Mouse (Mus musculus): Measurements from ENCODE around the gene Gfod2. TPM values are rescaled to one million over a fixed set of nuclear protein-coding genes. Genes with fewer than 3 reads are reported as not detected.

The Gfod2 gene
- 16.0 and 16.2 TPM in 2 replicates for polyA plus RNA-seq (2015; fragmentation: Nextera tagmentation; extraction: Ambion mirVana)

DNA sequence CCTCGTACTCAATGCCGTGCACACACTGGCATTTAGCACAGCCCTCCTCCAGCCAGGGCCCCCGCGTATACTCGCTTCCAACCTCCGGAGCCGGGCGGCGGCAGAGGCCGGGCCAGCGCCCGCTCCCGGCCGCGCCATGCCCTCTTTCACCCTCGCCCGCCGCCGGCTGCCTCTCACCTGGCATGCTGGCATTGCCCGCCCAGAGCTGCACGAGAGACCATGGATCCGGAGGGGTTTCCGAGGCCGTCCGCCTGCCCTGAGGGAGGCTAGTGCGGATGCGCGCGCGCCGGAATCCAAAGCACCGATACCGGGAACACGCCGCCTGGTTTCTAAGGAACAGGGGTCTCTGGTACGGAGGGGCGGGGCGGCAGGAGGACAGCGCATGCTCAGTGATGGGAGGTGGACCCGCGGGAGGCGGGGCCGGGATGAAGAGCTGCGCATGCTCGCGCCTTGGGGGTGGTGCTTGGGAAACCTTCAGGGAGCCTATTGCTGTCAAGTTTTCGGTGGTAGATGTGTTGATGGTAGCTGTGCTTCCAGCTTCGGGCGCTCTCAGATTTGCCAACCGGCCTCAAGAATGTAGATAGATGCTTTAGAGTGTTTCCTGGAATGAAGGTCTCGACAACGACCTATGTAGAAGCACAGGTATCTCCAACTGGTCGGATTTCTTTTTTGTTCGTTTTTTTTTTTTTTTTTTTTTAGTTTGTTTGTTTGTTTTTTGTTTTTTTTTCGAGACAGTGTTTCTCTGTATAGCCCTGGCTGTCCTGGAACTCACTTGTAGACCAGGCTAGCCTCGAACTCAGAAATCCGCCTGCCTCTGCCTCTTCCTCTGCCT lies at the start of gene Gfod2:
TSS of gene Gfod2 (minus strand) at position 388 of the 832 bp plus-strand sequence.
- Histone ChIP-seq H3K4me2 (peak within 1 kb of the TSS; percentile 88), H3K9me3 (no peaks in the 10 kb centered on the region), H3K9ac (peak within 1 kb of the TSS; percentile 87), H3K4me3 (replicated peaks) (peak within 1 kb of the TSS; percentile 90), H3K36me3 (no peaks in the 10 kb centered on the region), H3K4me1 (peaks cover 20% of the 10 kb centered on the region; the same call in 1 of the 2 replicates), H3K27ac (peak within 1 kb of the TSS; percentile 76; the same call in 1 of the 2 replicates), H3K27me3 (replicated peaks) (no peaks in the 10 kb centered on the region)
- peak; percentile 96 for ATAC-seq (ENCODE audit: insufficient read depth, low FRiP score, low read depth)
- 3% methylated on average over 57 of the region's 57 CpGs for WGBS

DNA sequence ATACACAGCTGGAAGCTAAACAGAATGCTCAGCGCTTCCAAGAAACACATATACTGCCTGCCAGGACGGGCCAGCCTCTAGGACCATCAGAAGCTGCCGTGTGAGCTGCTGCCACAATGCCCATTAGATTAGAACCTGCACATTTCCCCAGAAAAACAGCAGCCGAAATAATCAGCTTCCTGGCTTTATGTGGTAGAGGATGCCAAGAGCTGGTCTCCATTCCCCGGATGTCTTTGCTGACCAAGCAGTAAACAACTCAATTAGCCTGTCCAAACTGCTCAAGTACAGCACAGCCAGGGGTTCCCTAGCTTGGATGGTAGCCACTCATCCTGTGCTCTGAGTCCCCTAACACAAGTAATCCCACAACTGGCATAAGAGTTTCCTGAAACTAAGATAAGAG lies 49.3 kb upstream of the Gfod2 start:
- ATAC-seq (ENCODE audit: insufficient read depth, low FRiP score, low read depth): no peak
- Histone ChIP-seq H3K27ac (no peak overlapping the region), H3K9me3 (no peaks in the 10 kb centered on the region), H3K9ac (no peak overlapping the region), H3K36me3 (0 out of 2 replicates have a peak, but pooled peaks cover 3% of the 10 kb centered on the region), H3K27me3 (replicated peaks) (no peaks in the 10 kb centered on the region), H3K4me1 (0 out of 2 replicates have a peak, but pooled peaks cover 2% of the 10 kb centered on the region), H3K4me3 (replicated peaks) (no peak overlapping the region), H3K4me2 (no peak overlapping the region)
- 77% methylated on average over 5 of the region's 5 CpGs for WGBS

DNA sequence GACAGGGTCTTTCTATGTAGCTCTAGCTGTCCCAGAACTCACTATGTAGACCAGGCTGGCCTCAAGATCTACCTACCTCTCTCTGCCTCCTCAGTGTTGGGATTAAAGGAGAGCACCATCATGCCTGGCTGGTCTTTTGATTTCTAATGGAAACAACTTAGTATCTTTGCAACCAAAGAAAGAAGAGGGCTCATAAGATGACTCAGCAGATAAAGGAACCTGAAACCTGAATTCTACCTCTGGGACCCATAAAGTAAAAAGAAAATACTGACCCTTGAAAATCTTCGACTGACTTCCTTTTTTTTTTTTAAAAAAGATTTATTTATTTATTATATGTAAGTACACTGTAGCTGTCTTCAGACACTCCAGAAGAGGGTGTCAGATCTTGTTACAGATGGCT lies 47.5 kb upstream of the Gfod2 start:
- Histone ChIP-seq H3K4me2 (no peak overlapping the region), H3K27me3 (replicated peaks) (no peaks in the 10 kb centered on the region), H3K27ac (peak overlapping the region; percentile 65; the same call in 1 of the 2 replicates), H3K9ac (no peak overlapping the region), H3K4me1 (0 out of 2 replicates have a peak, but pooled peaks cover 2% of the 10 kb centered on the region), H3K36me3 (0 out of 2 replicates have a peak, but pooled peaks cover 3% of the 10 kb centered on the region), H3K9me3 (no peaks in the 10 kb centered on the region), H3K4me3 (replicated peaks) (no peak overlapping the region)
- ATAC-seq (ENCODE audit: insufficient read depth, low FRiP score, low read depth): no peak
- 71% methylated on average over 1 of the region's 1 CpGs for WGBS

DNA sequence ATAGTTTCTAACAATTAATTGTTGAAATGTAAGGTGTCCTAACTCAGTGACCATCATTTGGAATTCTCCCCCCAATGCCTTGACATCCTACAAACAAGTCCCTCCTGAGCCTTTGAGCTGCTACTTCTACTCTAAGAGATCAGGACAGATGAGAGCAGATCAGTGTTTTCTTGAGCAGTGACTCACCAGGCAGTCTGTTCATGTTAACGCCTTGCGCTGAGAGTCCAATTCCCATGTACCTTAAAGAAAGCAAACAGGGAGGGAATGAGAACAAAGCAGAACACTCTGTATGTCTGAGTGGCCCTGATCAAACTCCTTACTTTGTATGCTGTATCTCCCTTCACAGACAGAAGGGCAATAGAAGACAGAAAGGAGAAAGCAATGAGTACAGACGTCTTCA lies 46.9 kb upstream of the Gfod2 start:
- Histone ChIP-seq H3K27ac (peak overlapping the region; percentile 65), H3K4me1 (no peaks in the 10 kb centered on the region), H3K4me3 (replicated peaks) (no peak overlapping the region), H3K9me3 (no peaks in the 10 kb centered on the region), H3K36me3 (0 out of 2 replicates have a peak, but pooled peaks cover 3% of the 10 kb centered on the region), H3K9ac (no peak overlapping the region), H3K4me2 (no peak overlapping the region), H3K27me3 (replicated peaks) (no peaks in the 10 kb centered on the region)
- ATAC-seq (ENCODE audit: insufficient read depth, low FRiP score, low read depth): no peak
- WGBS: 72% methylated on average over 3 of the region's 3 CpGs

DNA sequence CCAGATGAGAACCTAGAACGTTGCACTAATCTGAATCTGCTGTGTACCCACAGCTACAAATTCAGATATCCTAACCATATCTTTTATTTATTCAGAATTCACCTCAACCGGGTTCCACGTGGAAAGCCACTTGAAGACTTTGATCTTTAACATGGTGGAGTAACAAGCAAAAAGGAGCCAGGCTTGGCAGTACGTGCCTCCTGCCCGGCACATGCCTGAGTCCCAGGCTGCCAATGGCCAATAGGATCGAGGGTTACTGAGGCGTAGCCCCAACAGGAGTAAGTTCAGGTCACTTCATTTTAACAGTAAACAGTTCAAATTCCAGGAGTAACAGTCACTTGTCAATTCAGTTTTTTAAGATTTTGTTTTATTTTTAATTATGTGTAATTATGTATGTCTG lies 46.3 kb upstream of the Gfod2 start:
- WGBS: 85% methylated on average over 7 of the region's 7 CpGs
- peak overlapping the region; percentile 65; the same call in 1 of the 2 replicates for H3K27ac ChIP-seq
- no peaks in the 10 kb centered on the region for H3K4me1 ChIP-seq
- no peak overlapping the region for H3K4me3 ChIP-seq (replicated peaks)
- H3K4me2 ChIP-seq: no peak overlapping the region
- H3K36me3 ChIP-seq: 0 out of 2 replicates have a peak, but pooled peaks cover 3% of the 10 kb centered on the region
- H3K9ac ChIP-seq: no peak overlapping the region
- ATAC-seq (ENCODE audit: insufficient read depth, low FRiP score, low read depth): no peak
- no peaks in the 10 kb centered on the region for H3K27me3 ChIP-seq (replicated peaks)
- H3K9me3 ChIP-seq: no peaks in the 10 kb centered on the region

DNA sequence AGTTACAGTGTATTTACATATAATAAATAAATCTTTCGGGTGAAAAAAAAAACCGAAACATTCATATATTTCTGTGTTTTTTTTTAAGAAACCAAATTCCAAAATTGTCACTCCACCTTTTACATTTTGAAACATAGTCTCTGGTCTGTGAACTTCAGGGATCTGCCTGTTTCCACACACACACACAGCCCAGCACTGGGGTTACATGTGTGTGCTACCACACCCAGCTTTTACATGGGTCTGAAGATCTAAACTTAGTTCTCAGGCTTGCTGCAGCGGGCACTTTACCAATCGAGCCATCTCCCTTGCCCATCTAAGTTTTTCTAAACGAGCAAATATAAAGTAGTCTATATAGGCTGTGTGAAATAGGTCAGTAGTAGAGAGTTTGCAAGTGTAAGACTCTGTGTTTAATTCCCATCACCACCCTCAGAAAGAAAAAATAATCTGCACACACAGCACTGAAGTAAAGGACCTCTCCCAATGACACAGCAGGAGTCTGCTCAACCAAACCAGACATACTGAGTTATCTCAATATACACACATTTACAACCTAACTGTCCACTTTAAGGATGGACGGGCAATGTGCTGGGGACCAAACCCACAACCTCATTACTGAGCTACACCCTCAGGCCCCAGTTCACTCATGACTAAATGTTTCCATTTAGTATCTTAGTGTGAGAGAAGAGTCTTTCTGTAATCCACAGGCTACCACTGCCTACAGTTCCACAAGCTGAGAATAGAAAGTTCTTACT lies 42.9 kb upstream of the Gfod2 start:
- ATAC-seq (ENCODE audit: insufficient read depth, low FRiP score, low read depth): peak; percentile 91

DNA sequence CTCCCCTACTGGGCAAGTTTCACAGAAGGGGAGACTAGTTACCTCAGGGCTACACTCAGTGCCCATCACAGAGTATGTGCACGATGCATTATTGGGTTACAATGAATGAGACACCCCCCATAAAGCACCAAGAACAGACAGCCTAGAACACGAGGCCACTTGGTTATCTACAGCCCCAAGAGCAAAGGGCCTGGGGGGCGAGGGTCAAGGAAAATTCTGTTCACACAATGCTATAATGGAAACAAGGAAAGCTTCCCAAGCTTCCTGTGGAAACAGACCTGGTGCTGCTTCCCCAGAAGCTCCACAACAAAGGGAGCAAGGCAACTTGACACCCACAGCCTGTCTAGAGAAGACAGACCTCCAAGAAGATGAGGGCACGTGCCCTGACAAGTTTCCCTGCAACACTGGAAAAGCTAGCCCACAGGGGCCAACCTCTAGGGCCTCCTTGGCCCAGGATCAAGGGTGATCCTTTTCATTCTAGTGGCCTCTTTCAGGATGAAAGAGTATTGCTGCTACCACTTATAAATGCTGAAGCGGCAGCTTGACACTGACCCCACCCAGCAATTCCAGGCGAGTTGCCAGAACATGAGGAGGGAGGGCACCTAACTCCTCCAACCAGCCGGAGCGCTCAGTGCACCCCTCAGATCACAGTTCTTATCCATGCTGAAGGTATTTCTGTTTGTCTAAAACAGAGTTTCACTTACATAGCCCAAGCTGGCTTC lies 40.8 kb upstream of the Gfod2 start:
- Histone ChIP-seq H3K4me1 (peaks cover 12% of the 10 kb centered on the region; the same call in 1 of the 2 replicates), H3K27me3 (replicated peaks) (no peaks in the 10 kb centered on the region), H3K9ac (no peak overlapping the region), H3K36me3 (no peaks in the 10 kb centered on the region), H3K9me3 (no peaks in the 10 kb centered on the region), H3K4me2 (0 out of 2 replicates have a peak overlapping the region, but pooled peaks have one; percentile 8), H3K27ac (peak overlapping the region; percentile 61), H3K4me3 (replicated peaks) (no peak overlapping the region)
- WGBS: 35% methylated on average over 8 of the region's 8 CpGs
- ATAC-seq (ENCODE audit: insufficient read depth, low FRiP score, low read depth): peak; percentile 73

More for the DNA sequence above, 42.9 kb upstream of the Gfod2 start:
- H3K9me3 ChIP-seq: no peaks in the 10 kb centered on the region
- H3K27ac ChIP-seq: no peak overlapping the region
- peaks cover 12% of the 10 kb centered on the region; the same call in 1 of the 2 replicates for H3K4me1 ChIP-seq
- 85% methylated on average over 6 of the region's 6 CpGs for WGBS
- H3K4me3 ChIP-seq (replicated peaks): no peak overlapping the region
- H3K4me2 ChIP-seq: no peak overlapping the region
- H3K9ac ChIP-seq: no peak overlapping the region
- H3K27me3 ChIP-seq (replicated peaks): no peaks in the 10 kb centered on the region
- no peaks in the 10 kb centered on the region for H3K36me3 ChIP-seq

DNA sequence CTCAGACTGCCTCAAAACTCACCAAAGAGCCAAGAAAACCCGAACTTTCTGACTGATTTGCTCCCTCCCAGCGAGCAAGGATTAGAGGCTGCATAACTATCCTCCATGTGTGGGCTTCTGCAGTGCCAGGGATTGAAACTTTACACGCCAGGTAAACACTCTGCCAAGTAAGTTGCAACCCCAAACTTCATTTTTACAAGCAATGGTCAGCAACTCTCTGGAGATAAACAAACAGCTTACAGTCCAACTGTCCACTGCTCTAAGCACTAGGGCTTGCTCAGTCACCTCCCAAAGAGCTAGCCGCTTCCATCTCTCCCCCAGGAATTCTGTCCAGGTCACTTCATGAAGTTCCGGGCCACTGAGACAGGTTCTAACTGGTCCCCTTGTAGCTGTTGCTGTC lies 39.9 kb upstream of the Gfod2 start:
- no peak for ATAC-seq (ENCODE audit: insufficient read depth, low FRiP score, low read depth)
- Histone ChIP-seq H3K9ac (no peak overlapping the region), H3K27me3 (replicated peaks) (no peaks in the 10 kb centered on the region), H3K36me3 (no peaks in the 10 kb centered on the region), H3K4me3 (replicated peaks) (no peak overlapping the region), H3K4me1 (peaks cover 12% of the 10 kb centered on the region; the same call in 1 of the 2 replicates), H3K27ac (peak overlapping the region; percentile 61; the same call in 1 of the 2 replicates), H3K9me3 (no peaks in the 10 kb centered on the region), H3K4me2 (no peak overlapping the region)
- 84% methylated on average over 5 of the region's 5 CpGs for WGBS

DNA sequence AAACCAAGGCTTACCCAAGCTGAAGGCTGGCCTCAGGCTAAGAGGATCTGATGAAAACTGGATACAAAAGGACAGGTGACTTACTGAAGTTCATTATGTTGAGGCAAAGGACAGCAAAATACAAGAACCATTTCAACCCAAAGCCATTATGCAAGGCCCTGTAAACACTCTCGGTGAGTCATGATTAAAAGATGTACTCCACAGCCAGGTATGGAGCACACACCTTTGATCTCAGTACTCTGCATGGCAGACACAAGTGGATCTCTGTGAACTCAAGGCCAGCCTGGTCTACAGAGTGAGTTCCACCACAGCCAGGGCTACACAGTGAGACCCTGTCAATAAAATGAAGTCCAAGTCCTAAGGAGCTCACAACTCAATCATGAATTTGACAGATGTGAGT lies 37.3 kb upstream of the Gfod2 start:
- Histone ChIP-seq H3K9ac (no peak overlapping the region), H3K27me3 (replicated peaks) (no peaks in the 10 kb centered on the region), H3K36me3 (no peaks in the 10 kb centered on the region), H3K4me3 (replicated peaks) (no peak overlapping the region), H3K4me2 (no peak overlapping the region), H3K27ac (peak overlapping the region; percentile 44; the same call in 1 of the 2 replicates), H3K9me3 (no peaks in the 10 kb centered on the region), H3K4me1 (peaks cover 12% of the 10 kb centered on the region; the same call in 1 of the 2 replicates)
- 55% methylated on average over 1 of the region's 1 CpGs for WGBS
- no peak for ATAC-seq (ENCODE audit: insufficient read depth, low FRiP score, low read depth)

DNA sequence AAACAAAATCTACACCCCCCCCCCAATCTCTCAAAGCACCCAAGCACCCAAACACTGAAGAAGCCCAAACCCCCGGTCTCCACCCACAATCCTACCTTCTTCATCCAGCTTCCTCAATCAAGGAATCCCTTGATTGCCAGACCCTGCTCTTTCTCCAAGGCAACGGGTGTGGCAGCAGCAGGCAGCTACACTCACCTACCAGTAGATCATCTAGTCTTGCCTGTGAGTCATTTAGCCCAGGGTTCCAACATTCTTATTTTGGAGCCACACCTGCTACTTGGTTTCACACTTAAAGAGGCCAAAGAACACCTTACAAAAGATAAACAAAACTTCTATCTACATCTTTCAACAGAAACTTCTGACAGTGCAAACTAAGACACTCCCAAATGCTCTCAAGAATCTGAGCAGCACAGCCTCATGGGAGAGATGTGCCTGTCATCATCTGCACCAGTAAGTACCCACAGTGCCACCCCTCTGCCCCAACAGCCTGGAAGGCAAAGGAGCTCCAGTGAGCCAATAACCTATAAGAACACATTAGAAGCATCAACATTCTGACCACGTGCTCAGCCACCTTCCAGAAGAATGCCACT lies 35.6 kb upstream of the Gfod2 start:
- Histone ChIP-seq H3K27me3 (replicated peaks) (no peaks in the 10 kb centered on the region), H3K4me1 (0 out of 2 replicates have a peak, but pooled peaks cover 6% of the 10 kb centered on the region), H3K27ac (peak overlapping the region; percentile 72), H3K4me3 (replicated peaks) (no peak overlapping the region), H3K36me3 (no peaks in the 10 kb centered on the region), H3K9ac (no peak overlapping the region), H3K4me2 (no peak overlapping the region), H3K9me3 (no peaks in the 10 kb centered on the region)
- ATAC-seq (ENCODE audit: insufficient read depth, low FRiP score, low read depth): peak; percentile 75
- WGBS: 79% methylated on average over 3 of the region's 3 CpGs

DNA sequence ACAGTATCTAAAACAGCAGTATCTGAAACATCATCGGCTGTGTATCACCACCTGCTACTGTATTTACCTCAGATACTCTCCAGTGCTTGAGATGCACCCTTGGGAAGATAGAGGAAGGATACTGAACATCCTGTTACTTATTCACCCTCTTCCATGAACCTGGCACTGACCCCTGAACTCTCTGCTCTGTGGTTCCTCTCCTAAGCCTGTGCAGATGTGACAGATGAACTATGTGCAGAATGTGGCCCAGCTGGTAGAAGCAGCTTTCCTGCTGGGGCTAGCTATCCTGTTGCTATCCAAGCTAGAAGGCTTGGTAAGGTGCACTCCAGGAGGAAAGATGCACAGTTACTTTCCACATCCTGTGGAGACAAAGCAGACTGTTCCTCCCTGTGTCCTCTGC lies 34.9 kb upstream of the Gfod2 start:
- Histone ChIP-seq H3K27me3 (replicated peaks) (no peaks in the 10 kb centered on the region), H3K9ac (no peak overlapping the region), H3K36me3 (no peaks in the 10 kb centered on the region), H3K4me1 (no peaks in the 10 kb centered on the region), H3K4me2 (no peak overlapping the region), H3K27ac (peak overlapping the region; percentile 60; the same call in 1 of the 2 replicates), H3K9me3 (no peaks in the 10 kb centered on the region), H3K4me3 (replicated peaks) (no peak overlapping the region)
- 93% methylated on average over 1 of the region's 1 CpGs for WGBS
- ATAC-seq (ENCODE audit: insufficient read depth, low FRiP score, low read depth): no peak

All from stomach, embryonic 15.5 days (tissue).